Mouse (Mus musculus) forebrain, embryonic 13.5 days (tissue): ENCODE data around the gene Gm10477. TPM values are rescaled to one million over a fixed set of nuclear protein-coding genes. Genes with fewer than 3 reads are reported as not detected.
A peak's percentile ranks its signal among the peaks of the same experiment; 100 is the strongest.
"Not testable (repeated sequence)": the region's sequence is repeated elsewhere in the genome, so short reads cannot be mapped to it uniquely, and the experiment has no call there.

Experiments used
- ATAC-seq: fragments of 200-750 bp; cut with Nextera tagmentation; 2 replicates; pipeline ENCODE4 v1.8.0; 2017
- H3K27ac ChIP-seq: fragments of 300-500 bp; sonication (generic); 2 replicates; pipeline ENCODE4 v1.5.1; 2015; ENCODE audit warnings: inconsistent platforms, mild to moderate bottlenecking, moderate library complexity
- H3K27me3 ChIP-seq: fragments of 300-500 bp; sonication (generic); 2 replicates; pipeline ENCODE4 v1.6.1; 2015; ENCODE audit warnings: mild to moderate bottlenecking, inconsistent platforms
- H3K36me3 ChIP-seq: fragments of 300-500 bp; sonication (generic); 2 replicates; pipeline ENCODE4 v1.6.1; 2015; ENCODE audit warnings: mild to moderate bottlenecking, inconsistent platforms; ENCODE audit not compliant: poor library complexity, severe bottlenecking
- H3K4me1 ChIP-seq: fragments of 300-500 bp; sonication (generic); 2 replicates; pipeline ENCODE4 v1.6.1; 2015; ENCODE audit warnings: inconsistent platforms
- H3K4me2 ChIP-seq: fragments of 300-500 bp; sonication (generic); 2 replicates; pipeline ENCODE4 v1.6.1; 2015; ENCODE audit warnings: inconsistent platforms, mild to moderate bottlenecking, moderate library complexity
- H3K4me3 ChIP-seq: fragments of 300-500 bp; sonication (generic); 2 replicates; pipeline ENCODE4 v1.5.1; 2015; ENCODE audit warnings: mild to moderate bottlenecking, inconsistent platforms
- H3K9ac ChIP-seq: fragments of 300-500 bp; sonication (generic); 2 replicates; pipeline ENCODE4 v1.6.1; 2015; ENCODE audit warnings: mild to moderate bottlenecking, inconsistent platforms
- H3K9me3 ChIP-seq: fragments of 300-500 bp; sonication (generic); replicated peaks from 2 replicates; pipeline ENCODE4 v1.6.1; 2016; ENCODE audit warnings: inconsistent platforms
- WGBS: fragments of 180-500 bp; shearing (Covaris S2); methylation state at CpG from one replicate; pipeline ENCODE4 v1.1.7; 2015; 5-methylcytosine and 5-hydroxymethylcytosine counted together
- polyA plus RNA-seq: library from polyadenylated mRNA; unstranded; fragments of >200 nt; fragmentation: Nextera tagmentation; extraction: Ambion mirVana; gene quantifications from 2 replicates; pipeline ENCODE4 v1.2.1, GENCODE M21; 2015

Gene Gm10477
- not detected in 2 replicates for polyA plus RNA-seq

- H3K36me3 ChIP-seq, H3K27me3 ChIP-seq, H3K4me3 ChIP-seq, H3K4me1 ChIP-seq, H3K27ac ChIP-seq, H3K4me2 ChIP-seq, H3K9ac ChIP-seq, H3K9me3 ChIP-seq, ATAC-seq: not testable (repeated sequence)
- 81% methylated on average over 6 of the region's 6 CpGs for WGBS
Measured at GRCm38 (mm10) chrX:56524442-56524841, at the start of gene Gm10477. Gene Gm10477, plus strand, starts transcription at chrX:56524742.

- H3K27me3 ChIP-seq = no peaks in the 10 kb centered on the region
- H3K4me2 ChIP-seq = no peak overlapping the region
- no peak overlapping the region for H3K4me3 ChIP-seq
- no peaks in the 10 kb centered on the region; the same call in 1 of the 2 replicates for H3K36me3 ChIP-seq
- no peak overlapping the region for H3K9ac ChIP-seq
- no peak for ATAC-seq
- H3K9me3 ChIP-seq = no peaks in the 10 kb centered on the region
- no peak overlapping the region for H3K27ac ChIP-seq
- WGBS = 87% methylated on average over 3 of the region's 3 CpGs
- no peaks in the 10 kb centered on the region for H3K4me1 ChIP-seq
Measured at GRCm38 (mm10) chrX:56477553-56477952, 47.0 kb upstream of the Gm10477 start.

GRCm38 (mm10) chrX:56481906-56482305 is 42.6 kb upstream of the Gm10477 start:
- Histone ChIP-seq H3K4me1 (no peaks in the 10 kb centered on the region), H3K9me3 (no peaks in the 10 kb centered on the region), H3K36me3 (peaks cover 3% of the 10 kb centered on the region; the same call in 1 of the 2 replicates), H3K27me3 (no peaks in the 10 kb centered on the region), H3K27ac (no peak overlapping the region), H3K4me2 (no peak overlapping the region), H3K4me3 (no peak overlapping the region), H3K9ac (no peak overlapping the region)
- no peak for ATAC-seq
- 72% methylated on average over 3 of the region's 3 CpGs for WGBS

GRCm38 (mm10) chrX:56489758-56490157 is 34.8 kb upstream of the Gm10477 start:
- H3K4me1 ChIP-seq = no peaks in the 10 kb centered on the region
- H3K27ac ChIP-seq = no peak overlapping the region
- no peak overlapping the region for H3K4me3 ChIP-seq
- H3K36me3 ChIP-seq = no peaks in the 10 kb centered on the region
- no peak overlapping the region for H3K9ac ChIP-seq
- no peaks in the 10 kb centered on the region for H3K27me3 ChIP-seq
- 12% methylated on average over 1 of the region's 1 CpGs for WGBS
- no peak for ATAC-seq
- H3K4me2 ChIP-seq = no peak overlapping the region
- H3K9me3 ChIP-seq = no peaks in the 10 kb centered on the region

GRCm38 (mm10) chrX:56497241-56497640 is 27.3 kb upstream of the Gm10477 start:
- no peak overlapping the region for H3K9ac ChIP-seq
- no peak overlapping the region for H3K4me3 ChIP-seq
- no peaks in the 10 kb centered on the region for H3K27me3 ChIP-seq
- no peak overlapping the region for H3K4me2 ChIP-seq
- ATAC-seq = no peak
- no peaks in the 10 kb centered on the region for H3K4me1 ChIP-seq
- no peak overlapping the region for H3K27ac ChIP-seq
- H3K9me3 ChIP-seq = no peaks in the 10 kb centered on the region
- H3K36me3 ChIP-seq = 0 out of 2 replicates have a peak, but pooled peaks cover 6% of the 10 kb centered on the region
- 85% methylated on average over 7 of the region's 7 CpGs for WGBS

GRCm38 (mm10) chrX:56531266-56531665 is 6.7 kb downstream of the Gm10477 start:
- no peaks in the 10 kb centered on the region for H3K9me3 ChIP-seq
- WGBS = 15% methylated on average over 3 of the region's 3 CpGs
- no peak overlapping the region for H3K9ac ChIP-seq
- ATAC-seq = 0 out of 2 replicates have a peak, but pooled peaks have one; percentile 51
- H3K27ac ChIP-seq = no peak overlapping the region
- no peaks in the 10 kb centered on the region for H3K36me3 ChIP-seq
- no peaks in the 10 kb centered on the region for H3K4me1 ChIP-seq
- no peak overlapping the region for H3K4me2 ChIP-seq
- H3K4me3 ChIP-seq = no peak overlapping the region
- H3K27me3 ChIP-seq = no peaks in the 10 kb centered on the region

GRCm38 (mm10) chrX:56537162-56537561 is 12.6 kb downstream of the Gm10477 start:
- no peak overlapping the region for H3K27ac ChIP-seq
- no peaks in the 10 kb centered on the region for H3K27me3 ChIP-seq
- no peak for ATAC-seq
- H3K36me3 ChIP-seq = no peaks in the 10 kb centered on the region
- 47% methylated on average over 4 of the region's 4 CpGs for WGBS
- no peak overlapping the region for H3K4me2 ChIP-seq
- H3K9me3 ChIP-seq = no peaks in the 10 kb centered on the region
- H3K4me1 ChIP-seq = no peaks in the 10 kb centered on the region
- no peak overlapping the region for H3K9ac ChIP-seq
- H3K4me3 ChIP-seq = no peak overlapping the region

GRCm38 (mm10) chrX:56549506-56549905 is 25.0 kb downstream of the Gm10477 start, which contains the start of gene Gm648:
Gene Gm648, minus strand, starts transcription at chrX:56549606.
- no peak within 1 kb of the TSS for H3K9ac ChIP-seq
- ATAC-seq = no peak
- H3K4me1 ChIP-seq = no peaks in the 10 kb centered on the region
- H3K4me2 ChIP-seq = no peak within 1 kb of the TSS
- 92% methylated on average over 7 of the region's 7 CpGs for WGBS
- H3K27me3 ChIP-seq = no peaks in the 10 kb centered on the region
- H3K9me3 ChIP-seq = no peaks in the 10 kb centered on the region
- H3K36me3 ChIP-seq = no peaks in the 10 kb centered on the region
- no peak within 1 kb of the TSS for H3K27ac ChIP-seq
- H3K4me3 ChIP-seq = no peak within 1 kb of the TSS

GRCm38 (mm10) chrX:56553584-56553983 is 29.0 kb downstream of the Gm10477 start:
- ATAC-seq = no peak
- H3K4me1 ChIP-seq = no peaks in the 10 kb centered on the region
- H3K9me3 ChIP-seq = no peaks in the 10 kb centered on the region
- no peak overlapping the region for H3K27ac ChIP-seq
- H3K9ac ChIP-seq = no peak overlapping the region
- WGBS = 69% methylated on average over 3 of the region's 3 CpGs
- no peak overlapping the region for H3K4me3 ChIP-seq
- no peaks in the 10 kb centered on the region for H3K36me3 ChIP-seq
- no peaks in the 10 kb centered on the region for H3K27me3 ChIP-seq
- no peak overlapping the region for H3K4me2 ChIP-seq

- H3K4me1 ChIP-seq = no peaks in the 10 kb centered on the region
- H3K4me3 ChIP-seq = no peak overlapping the region
- no peak overlapping the region for H3K9ac ChIP-seq
- WGBS = 24% methylated on average over 6 of the region's 6 CpGs
- no peaks in the 10 kb centered on the region for H3K27me3 ChIP-seq
- no peak overlapping the region for H3K27ac ChIP-seq
- no peaks in the 10 kb centered on the region for H3K36me3 ChIP-seq
- H3K9me3 ChIP-seq = no peaks in the 10 kb centered on the region
- no peak overlapping the region for H3K4me2 ChIP-seq
- no peak for ATAC-seq
Measured at GRCm38 (mm10) chrX:56572465-56572864, 47.9 kb downstream of the Gm10477 start.

Other genes with a start within 250 kb of the Gm10477 start
- 3.9 and 4.5 TPM in 2 replicates for gene Zfp449, start 178.3 kb upstream of the Gm10477 start, polyA plus RNA-seq
- gene Smim10l2a, start 150.2 kb upstream of the Gm10477 start, polyA plus RNA-seq = 6.3 and 9.0 TPM in 2 replicates
- 1.4 and 1.5 TPM in 2 replicates for gene Gm2174, start 76.8 kb upstream of the Gm10477 start, polyA plus RNA-seq
- gene Ints6l, start 69.9 kb upstream of the Gm10477 start, polyA plus RNA-seq = 16.4 and 19.4 TPM in 2 replicates
- gene Gm648, start 24.9 kb downstream of the Gm10477 start, polyA plus RNA-seq = not detected in 2 replicates
- 48.7 and 53.1 TPM in 2 replicates for gene Mmgt1, start 73.3 kb downstream of the Gm10477 start, polyA plus RNA-seq
- gene Slc9a6, start 85.0 kb downstream of the Gm10477 start, polyA plus RNA-seq = 25.0 and 32.5 TPM in 2 replicates
- 138 and 154 TPM in 2 replicates for gene Fhl1, start 207.0 kb downstream of the Gm10477 start, polyA plus RNA-seq